Mouse (Mus musculus) adrenal gland, adult 2 months (tissue): ENCODE measurements around the gene Gm20683. TPM values are rescaled to one million over a fixed set of nuclear protein-coding genes. Genes with fewer than 3 reads are reported as not detected.

ENCODE experiments used
- DNase-seq: peaks from one replicate; pipeline ENCODE4 v3.0.0; 2021
- polyA plus RNA-seq: library from polyadenylated mRNA; depleted of rRNA; stranded (reverse); fragments of >200 nt; gene quantifications from 2 replicates; pipeline ENCODE4 v1.2.3, GENCODE M21; 2012
- total RNA-seq, 2 experiments: library from RNA; stranded (reverse); gene quantifications; 2 replicates each; pipeline ENCODE4 v1.2.3; 2021

Gene Gm20683
- total and polyA plus RNA-seq, 3 experiments: 14.0 to 239 (median 16.3) TPM

DNA sequence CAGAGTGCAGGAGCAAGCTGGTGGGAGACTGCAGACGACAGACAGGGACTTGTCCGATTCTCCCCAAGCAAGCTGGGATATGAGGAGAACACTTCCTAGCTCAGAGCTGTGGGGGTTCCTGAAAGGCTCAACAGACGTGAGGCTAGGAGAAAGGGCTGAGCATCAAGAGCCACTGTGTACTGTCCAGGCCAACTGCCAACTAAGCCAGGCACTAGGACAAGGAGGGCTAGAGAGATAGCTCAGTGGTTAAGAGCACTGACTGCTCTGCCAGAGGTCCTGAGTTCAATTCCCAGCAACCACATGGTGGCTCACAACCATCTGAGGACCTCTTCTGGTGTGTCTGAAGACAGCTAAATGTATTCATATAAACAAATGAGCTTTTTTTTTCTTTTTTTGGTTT lies 946 bp upstream of the Gm20683 start:
- DNase-seq: no peak

GRCm38 (mm10) chr17:25840519-25840918 lies 1.0 kb downstream of the Gm20683 start:
- DNase-seq: no peak

- no peak for DNase-seq
These were observed 1.9 kb downstream of the Gm20683 start for GRCm38 (mm10) chr17:25839455-25840235.

GRCm38 (mm10) chr17:25838904-25839303 lies 2.7 kb downstream of the Gm20683 start:
- DNase-seq: no peak

DNA sequence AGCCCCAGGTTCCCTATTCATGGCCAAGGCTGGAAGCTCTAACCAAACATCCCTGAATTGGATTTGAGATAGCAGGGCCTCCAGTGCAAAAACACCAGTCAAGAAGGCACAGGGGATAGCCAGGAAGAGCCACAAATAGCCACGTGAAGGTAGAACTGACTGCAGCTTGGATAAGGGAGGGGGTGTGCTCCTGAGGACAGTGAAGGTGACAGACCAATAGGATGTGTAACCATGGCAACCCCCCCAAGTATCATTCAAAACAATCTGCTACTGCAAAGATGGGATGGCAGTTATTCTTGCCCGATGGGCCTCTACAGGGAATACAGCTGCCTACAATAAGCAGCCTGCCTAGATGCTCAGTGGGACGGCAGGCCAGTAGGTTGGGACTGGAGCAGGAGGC lies 4.0 kb downstream of the Gm20683 start:
- no peak for DNase-seq

- peak; percentile 93 for DNase-seq
These were observed 4.5 kb downstream of the Gm20683 start, which contains the start of gene Rhbdl1 for GRCm38 (mm10) chr17:25837076-25837410. Rhbdl1 (minus strand) TSS chr17:25837295.

DNA sequence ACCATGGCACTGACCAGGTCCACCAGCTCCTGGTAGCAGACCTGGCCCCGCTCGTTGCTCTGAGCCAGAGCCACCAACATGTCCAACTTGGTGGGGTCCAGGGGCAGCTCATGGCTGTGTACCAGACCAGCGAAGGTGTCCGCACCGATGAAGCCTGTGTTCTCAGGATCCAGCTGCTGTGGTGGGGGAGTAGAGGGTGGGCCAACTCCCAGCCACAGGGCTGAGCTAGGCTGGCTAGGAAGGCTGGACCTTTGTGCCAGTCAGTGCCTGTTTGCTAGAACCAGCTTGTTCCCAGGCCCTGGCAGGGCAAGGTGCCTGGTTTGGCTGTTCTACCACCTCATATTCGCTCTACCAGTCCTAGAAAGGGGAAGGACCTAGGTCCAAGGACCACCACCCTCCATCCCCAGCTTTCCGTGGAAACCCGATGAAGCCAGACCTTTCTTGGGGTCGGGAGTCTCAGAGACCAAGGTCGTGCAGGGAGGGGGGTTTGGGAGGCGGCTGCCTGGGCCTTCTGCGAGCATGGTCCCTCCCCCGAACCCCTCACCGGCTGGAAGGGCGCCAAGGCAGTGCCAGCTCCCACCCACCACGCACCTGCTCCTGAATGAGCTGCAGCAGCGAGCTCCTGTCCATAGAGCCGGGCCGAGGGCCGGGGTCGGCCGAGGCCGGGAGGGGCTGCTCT lies 5.0 kb downstream of the Gm20683 start:
- DNase-seq: no peak

DNA sequence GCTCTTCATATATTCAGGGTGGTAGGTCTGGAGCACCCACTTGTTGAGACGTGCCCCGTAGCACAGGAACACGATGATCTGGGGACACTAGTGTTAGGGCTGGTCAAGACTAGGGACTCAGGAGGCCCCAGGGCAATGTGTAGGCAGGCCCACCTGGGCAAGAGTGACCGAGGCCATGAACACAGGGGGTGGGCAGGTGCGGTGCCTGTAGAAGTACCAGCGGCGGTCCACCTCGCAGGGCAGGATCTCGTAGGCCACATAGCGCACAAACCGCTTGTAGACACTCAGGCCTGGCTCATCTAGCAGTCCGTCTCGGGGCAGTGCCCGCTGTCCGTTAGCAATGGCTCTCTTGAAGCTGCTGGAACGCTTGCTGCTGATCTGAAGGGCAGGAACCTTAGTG lies 5.7 kb downstream of the Gm20683 start:
- DNase-seq: peak; percentile 42

DNA sequence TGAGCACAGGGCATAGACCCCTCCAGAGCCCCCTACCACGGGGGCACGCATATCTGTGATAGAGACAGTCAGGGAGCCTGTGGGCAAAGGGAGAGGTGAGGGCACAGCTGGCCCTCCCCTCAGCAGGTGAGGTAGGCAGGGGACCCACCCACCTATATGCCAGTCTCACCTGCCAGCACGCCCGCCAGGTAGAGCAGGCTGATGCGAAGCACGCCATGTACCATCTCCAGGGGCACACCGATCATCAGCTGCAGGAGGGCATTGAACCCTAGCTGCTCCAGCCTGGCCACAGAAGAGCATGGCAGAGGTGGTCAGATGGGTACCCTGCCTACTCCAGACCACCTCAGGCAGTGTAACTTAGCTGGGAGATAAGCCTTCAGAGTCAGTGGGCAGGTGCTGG lies 6.3 kb downstream of the Gm20683 start:
- no peak for DNase-seq

- DNase-seq: no peak
These were observed 6.9 kb downstream of the Gm20683 start for GRCm38 (mm10) chr17:25834595-25835222.

GRCm38 (mm10) chr17:25833961-25834594 lies 7.5 kb downstream of the Gm20683 start:
- DNase-seq: peak; percentile 68

DNA sequence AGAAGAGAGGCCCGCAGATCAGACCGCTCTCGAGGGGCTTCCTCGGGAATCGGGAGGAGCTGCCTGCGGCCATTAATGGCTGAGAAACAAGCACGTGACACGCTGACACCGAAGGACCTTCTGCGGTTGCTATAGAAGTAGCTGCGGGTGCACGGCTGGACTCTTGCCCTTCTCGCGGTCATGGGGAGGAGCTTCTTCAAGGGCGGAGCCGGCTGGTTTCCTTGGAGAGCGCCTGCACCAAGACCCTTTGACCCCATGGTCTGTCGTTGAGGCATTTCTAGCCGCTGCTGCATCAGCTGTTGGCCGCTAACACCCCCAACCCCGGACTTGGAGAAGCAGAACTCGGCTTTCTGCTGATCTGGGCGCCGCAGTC lies 8.3 kb downstream of the Gm20683 start, which contains the start of gene Stub1:
Gene Stub1 (minus strand): TSS at position 114 of the 373 bp plus-strand sequence.
- peak; percentile 97 for DNase-seq

DNA sequence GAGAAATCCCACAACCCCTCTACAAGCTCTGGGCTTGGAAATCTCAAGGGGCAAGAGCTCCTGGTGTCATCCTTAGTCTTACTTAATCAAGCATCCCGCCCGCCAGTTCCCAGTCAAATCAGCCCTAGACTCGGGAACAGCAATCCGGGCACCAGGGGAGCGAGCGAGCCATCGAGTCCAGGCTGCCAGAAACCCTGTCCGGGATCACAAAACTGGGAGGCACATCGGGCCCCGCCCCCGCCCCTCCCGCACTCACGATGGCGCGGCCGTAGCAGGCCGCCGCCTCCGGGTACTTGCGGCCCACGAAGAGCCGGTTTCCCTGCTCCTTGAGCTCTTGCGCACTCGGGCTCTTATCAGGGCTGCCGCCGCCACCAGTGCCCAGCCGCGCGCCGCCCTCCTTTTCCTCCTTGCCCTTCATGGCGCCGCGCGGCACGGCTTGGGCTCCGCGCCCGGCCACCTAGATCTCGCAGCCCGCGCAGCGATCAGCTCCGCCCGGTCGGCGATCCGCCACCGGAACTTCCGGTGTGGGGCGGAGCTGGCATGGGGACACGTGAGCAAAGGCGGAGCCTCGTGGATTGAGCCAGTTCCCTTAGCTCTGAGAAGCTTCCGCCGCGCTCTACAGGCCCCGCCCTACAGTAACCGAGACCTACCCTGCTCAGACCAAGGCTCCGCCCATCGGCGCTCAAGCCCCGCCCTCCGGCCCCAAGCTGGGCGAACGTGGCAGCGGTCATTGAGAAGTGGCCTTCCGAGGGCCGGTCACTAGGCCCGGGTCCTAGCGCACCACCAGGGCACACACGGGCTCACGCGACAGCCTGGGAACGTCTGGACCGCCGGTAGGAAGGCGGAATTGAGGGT lies 8.9 kb downstream of the Gm20683 start:
- DNase-seq: peak; percentile 100

DNA sequence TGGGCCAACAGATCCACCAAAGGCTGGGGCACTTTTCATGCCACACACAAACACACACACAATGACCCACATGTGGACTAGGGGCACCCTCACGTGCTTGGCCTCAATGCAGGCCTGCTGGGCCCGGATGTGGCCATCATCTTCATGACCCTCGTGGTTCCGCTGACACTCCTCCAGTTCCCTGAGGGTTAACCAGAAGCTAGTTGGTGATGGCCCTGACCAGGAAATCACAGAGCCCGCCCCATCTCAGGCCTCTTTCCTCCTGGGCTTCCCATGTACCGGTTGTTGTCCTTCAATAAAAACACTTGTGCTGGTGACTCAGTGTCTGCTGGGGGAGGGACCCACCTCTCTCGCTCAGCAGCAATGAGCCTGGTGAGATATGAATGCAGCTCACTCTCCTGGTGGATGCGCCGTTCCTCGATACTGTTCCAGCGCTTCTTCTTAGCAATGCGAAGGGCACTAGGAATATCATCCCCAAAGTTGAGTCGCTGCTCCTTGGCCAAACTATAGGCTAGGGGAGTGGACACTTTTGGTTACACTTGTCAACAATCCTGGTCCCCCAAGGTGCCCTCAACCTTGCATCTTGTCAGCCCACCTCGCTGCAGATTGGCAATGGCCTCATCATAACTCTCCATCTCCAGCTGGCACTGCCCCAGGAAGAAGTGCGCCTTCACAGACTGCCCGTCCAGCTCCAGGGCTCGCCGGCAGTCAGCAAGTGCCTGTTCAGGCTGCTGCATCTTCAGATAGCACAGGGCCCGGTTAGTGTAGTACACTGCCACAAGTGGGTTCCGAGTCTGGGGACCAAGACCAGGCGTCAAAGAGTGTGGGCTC lies 9.9 kb downstream of the Gm20683 start:
- peak; percentile 82 for DNase-seq

DNA sequence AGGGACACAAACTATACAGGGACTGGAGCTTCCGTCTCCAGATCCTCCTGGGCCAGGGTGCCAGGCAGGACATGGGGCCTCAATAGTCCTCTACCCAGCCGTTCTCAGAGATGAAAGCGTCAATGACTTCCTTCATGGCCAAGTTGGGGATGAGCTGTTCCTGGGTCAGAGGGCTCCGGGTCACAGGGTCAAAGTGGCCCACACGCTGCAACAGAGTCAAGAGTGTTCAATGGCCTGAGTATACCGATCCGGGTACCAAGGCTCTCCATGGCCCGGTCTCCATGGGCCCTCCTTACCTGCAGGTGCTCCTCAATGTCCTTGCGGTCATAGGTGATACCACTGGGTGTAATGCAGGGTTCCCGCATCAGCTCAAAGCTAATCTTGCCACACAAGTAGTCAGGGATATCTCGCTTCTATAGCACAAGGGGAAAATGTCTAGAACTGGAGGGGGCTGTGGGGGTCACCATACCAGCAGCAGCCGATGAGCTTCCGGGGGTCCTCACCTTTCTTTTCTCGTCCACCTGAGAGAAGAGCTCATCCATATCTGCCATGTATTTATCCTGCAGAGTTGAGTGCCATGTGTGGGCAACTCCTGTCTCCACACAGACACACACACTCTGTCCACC lies 10.6 kb downstream of the Gm20683 start:
- no peak for DNase-seq

- DNase-seq: no peak
These were observed 11.3 kb downstream of the Gm20683 start for GRCm38 (mm10) chr17:25830200-25830753.

DNA sequence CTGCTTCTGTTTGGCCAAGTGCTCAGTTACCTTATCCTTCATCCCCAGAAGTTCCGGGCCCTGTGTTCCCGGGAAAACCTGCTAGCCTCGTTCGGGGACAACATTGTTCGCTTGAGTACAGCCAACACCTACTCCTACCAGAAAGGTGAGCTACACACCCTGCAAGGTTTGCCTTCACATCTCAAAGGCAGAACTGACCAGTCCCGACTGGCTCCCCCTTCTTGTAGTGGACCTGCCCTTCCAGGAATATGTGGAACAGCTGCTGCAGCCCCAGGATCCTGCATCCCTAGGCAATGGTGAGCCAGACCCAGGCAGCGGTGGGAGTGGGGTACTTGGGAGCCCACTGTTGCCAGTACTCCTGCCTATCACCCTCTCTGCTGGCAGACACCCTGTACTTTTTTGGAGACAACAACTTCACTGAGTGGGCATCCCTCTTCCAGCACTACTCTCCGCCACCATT lies 12.0 kb downstream of the Gm20683 start:
- no peak for DNase-seq

DNA sequence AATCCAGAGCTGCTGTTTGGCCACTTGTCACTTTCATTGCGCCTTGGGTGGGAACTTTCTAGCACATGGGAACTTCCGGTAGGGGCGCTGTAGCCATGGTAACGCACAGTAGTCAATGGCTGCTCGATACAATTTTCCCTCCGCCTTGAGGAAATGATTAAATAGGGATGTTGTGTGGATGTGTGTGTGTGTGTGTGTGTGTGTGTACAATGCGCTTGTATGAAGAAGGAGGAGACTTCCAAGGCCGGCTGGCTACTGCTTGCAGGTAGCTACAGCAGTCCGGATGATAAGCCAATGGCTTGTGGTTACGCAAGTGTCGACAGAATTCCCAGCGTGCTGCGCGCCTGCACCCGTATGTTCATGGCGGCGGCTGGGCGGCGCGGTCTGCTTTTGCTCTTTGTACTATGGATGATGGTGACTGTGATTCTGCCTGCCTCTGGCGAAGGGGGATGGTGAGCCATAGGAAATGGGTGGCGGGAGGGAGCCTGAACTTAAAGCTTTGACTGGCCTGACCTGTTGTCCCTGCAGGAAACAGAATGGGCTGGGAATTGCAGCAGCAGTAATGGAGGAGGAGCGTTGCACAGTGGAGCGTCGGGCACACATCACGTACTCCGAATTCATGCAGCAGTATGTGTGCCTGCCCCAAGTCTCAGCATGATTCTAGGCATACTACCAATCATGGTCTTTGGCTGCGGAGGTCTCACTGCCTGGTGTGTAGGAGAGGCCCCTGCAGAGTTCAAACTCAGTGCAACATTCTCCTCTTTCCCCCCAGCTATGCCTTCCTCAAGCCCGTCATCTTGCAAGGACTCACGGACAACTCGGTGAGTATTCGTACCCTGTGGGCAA lies 12.6 kb downstream of the Gm20683 start, which contains the start of gene Jmjd8:
Gene Jmjd8 (plus strand): TSS at position 156 of the 846 bp plus-strand sequence.
- DNase-seq: peak; percentile 87

- DNase-seq: no peak
These were observed 13.4 kb downstream of the Gm20683 start for GRCm38 (mm10) chr17:25828223-25828594.
